Mouse (Mus musculus) limb, embryonic 15.5 days (tissue): ENCODE measurements around the gene Trhde. TPM values are rescaled to one million over a fixed set of nuclear protein-coding genes. Genes with fewer than 3 reads are reported as not detected.

Experiments used
- ATAC-seq: fragments of 200-750 bp; cut with Nextera tagmentation; 2 replicates; pipeline ENCODE4 v1.8.0; 2017; ENCODE audit warnings: low read depth, moderate TSS enrichment; ENCODE audit not compliant: insufficient number of reproducible peaks, low FRiP score, low TSS enrichment
- H3K27ac ChIP-seq: fragments of 300-500 bp; sonication (generic); 2 replicates; pipeline ENCODE4 v1.5.1; 2015; ENCODE audit warnings: moderate library complexity, mild to moderate bottlenecking, inconsistent platforms
- H3K27me3 ChIP-seq: fragments of 300-500 bp; sonication (generic); 2 replicates; pipeline ENCODE4 v1.6.1; 2015; ENCODE audit warnings: inconsistent platforms
- H3K36me3 ChIP-seq: fragments of 300-500 bp; sonication (generic); 2 replicates; pipeline ENCODE4 v1.6.1; 2015; ENCODE audit warnings: inconsistent platforms
- H3K4me1 ChIP-seq: fragments of 300-500 bp; sonication (generic); 2 replicates; pipeline ENCODE4 v1.6.1; 2015; ENCODE audit warnings: inconsistent platforms
- H3K4me2 ChIP-seq: fragments of 300-500 bp; sonication (generic); 2 replicates; pipeline ENCODE4 v1.6.1; 2015; ENCODE audit warnings: mild to moderate bottlenecking, inconsistent platforms
- H3K4me3 ChIP-seq: fragments of 300-500 bp; sonication (generic); 2 replicates; pipeline ENCODE4 v1.5.1; 2015; ENCODE audit warnings: mild to moderate bottlenecking, inconsistent platforms
- H3K9ac ChIP-seq: fragments of 300-500 bp; sonication (generic); 2 replicates; pipeline ENCODE4 v1.6.1; 2015; ENCODE audit warnings: inconsistent platforms
- H3K9me3 ChIP-seq: fragments of 300-500 bp; sonication (generic); 2 replicates; pipeline ENCODE4 v1.6.1; 2016; ENCODE audit warnings: inconsistent platforms
- WGBS: fragments of 180-500 bp; shearing (Covaris S2); methylation state at CpG from one replicate; pipeline ENCODE4 v1.1.7; 2015; 5-methylcytosine and 5-hydroxymethylcytosine counted together
- polyA plus RNA-seq: library from polyadenylated mRNA; unstranded; fragments of >200 nt; fragmentation: Nextera tagmentation; extraction: Ambion mirVana; gene quantifications from 2 replicates; pipeline ENCODE4 v1.2.1, GENCODE M21; 2015

The Trhde gene
- polyA plus RNA-seq, result 1.4 and 2.3 TPM in 2 replicates

DNA sequence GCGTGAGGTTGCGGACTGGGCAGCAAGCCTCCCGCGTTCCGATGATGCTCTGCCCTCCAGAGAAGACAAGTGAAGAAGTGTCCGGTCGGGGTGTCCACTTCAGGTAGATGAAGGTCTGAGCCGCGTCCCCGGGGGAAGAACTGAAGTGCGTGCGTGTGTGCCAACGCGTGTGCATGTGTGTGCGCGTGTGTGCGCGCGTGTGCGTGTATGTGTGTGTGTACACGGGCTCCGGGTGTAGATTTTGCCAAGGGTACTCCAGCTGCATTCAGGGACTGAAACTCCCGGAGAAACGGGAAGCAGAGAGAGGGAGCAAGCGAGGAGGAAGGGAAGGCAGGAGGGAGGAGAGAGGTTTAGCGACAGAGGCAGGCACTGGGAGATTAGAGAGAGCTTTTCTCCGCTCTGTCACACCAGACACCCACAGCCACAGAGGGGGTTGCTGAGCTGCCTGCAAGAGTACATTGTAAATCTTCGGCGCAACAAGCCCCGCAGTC, at the start of gene Trhde:
TSS of gene Trhde (minus strand) at position 147 of the 491 bp plus-strand sequence.
- Histone ChIP-seq H3K9ac (peak within 1 kb of the TSS; percentile 40), H3K4me3 (peak within 1 kb of the TSS; percentile 62), H3K27me3 (peaks cover 41% of the 10 kb centered on the region), H3K9me3 (no peaks in the 10 kb centered on the region), H3K4me1 (peaks cover 20% of the 10 kb centered on the region), H3K36me3 (no peaks in the 10 kb centered on the region), H3K4me2 (peak within 1 kb of the TSS; percentile 96), H3K27ac (no peak within 1 kb of the TSS)
- ATAC-seq, result no peak
- WGBS, result 2% methylated on average over 30 of the region's 30 CpGs

GRCm38 (mm10) chr10:114841966-114842365, 39.9 kb upstream of the Trhde start:
- no peak overlapping the region for H3K27ac ChIP-seq
- ATAC-seq, result 0 out of 2 replicates have a peak, but pooled peaks have one; percentile 40
- no peak overlapping the region for H3K9ac ChIP-seq
- no peaks in the 10 kb centered on the region for H3K36me3 ChIP-seq
- H3K9me3 ChIP-seq, result no peaks in the 10 kb centered on the region
- H3K4me2 ChIP-seq, result no peak overlapping the region
- H3K4me3 ChIP-seq, result no peak overlapping the region
- no peaks in the 10 kb centered on the region for H3K4me1 ChIP-seq
- 91% methylated on average over 12 of the region's 12 CpGs for WGBS
- H3K27me3 ChIP-seq, result no peaks in the 10 kb centered on the region

GRCm38 (mm10) chr10:114841440-114841839, 39.3 kb upstream of the Trhde start:
- Histone ChIP-seq H3K27ac (no peak overlapping the region), H3K9me3 (no peaks in the 10 kb centered on the region), H3K9ac (no peak overlapping the region), H3K36me3 (no peaks in the 10 kb centered on the region), H3K4me1 (no peaks in the 10 kb centered on the region), H3K27me3 (no peaks in the 10 kb centered on the region), H3K4me2 (no peak overlapping the region), H3K4me3 (no peak overlapping the region)
- ATAC-seq, result no peak
- 52% methylated on average over 5 of the region's 5 CpGs for WGBS

- H3K9ac ChIP-seq, result no peak overlapping the region
- H3K27me3 ChIP-seq, result no peaks in the 10 kb centered on the region
- H3K4me2 ChIP-seq, result no peak overlapping the region
- H3K36me3 ChIP-seq, result no peaks in the 10 kb centered on the region
- H3K4me1 ChIP-seq, result no peaks in the 10 kb centered on the region
- no peak overlapping the region for H3K4me3 ChIP-seq
- H3K27ac ChIP-seq, result no peak overlapping the region
- H3K9me3 ChIP-seq, result no peaks in the 10 kb centered on the region
- ATAC-seq, result no peak
- WGBS, result 38% methylated on average over 7 of the region's 7 CpGs
These were observed 29.2 kb upstream of the Trhde start for GRCm38 (mm10) chr10:114831313-114831712.

GRCm38 (mm10) chr10:114808799-114809198, 6.7 kb upstream of the Trhde start:
- Histone ChIP-seq H3K9me3 (no peaks in the 10 kb centered on the region), H3K27ac (no peak overlapping the region), H3K36me3 (no peaks in the 10 kb centered on the region), H3K4me3 (no peak overlapping the region), H3K9ac (no peak overlapping the region), H3K27me3 (no peaks in the 10 kb centered on the region), H3K4me1 (no peaks in the 10 kb centered on the region), H3K4me2 (no peak overlapping the region)
- WGBS, result 50% methylated on average over 3 of the region's 3 CpGs
- ATAC-seq, result no peak

DNA sequence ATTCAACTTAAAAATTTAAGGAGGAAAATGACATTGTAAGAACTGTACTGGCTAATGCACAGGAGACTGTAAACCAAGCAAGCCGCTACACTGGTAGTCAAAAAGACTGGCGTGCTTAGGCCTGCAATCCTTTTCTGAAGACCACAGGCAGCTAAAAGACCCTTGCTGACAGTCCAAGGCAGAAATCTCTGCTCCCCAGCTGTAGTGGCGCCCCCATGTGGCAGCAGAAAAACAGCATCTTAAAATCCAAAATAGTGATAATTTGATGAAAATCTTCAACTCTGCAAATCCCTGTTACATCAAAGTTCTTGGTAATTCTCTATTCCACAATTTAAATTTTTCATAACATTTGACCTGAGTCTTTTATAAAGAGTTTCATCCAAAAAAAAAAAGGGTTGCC, 3.8 kb upstream of the Trhde start:
- WGBS, result 44% methylated on average over 3 of the region's 3 CpGs
- Histone ChIP-seq H3K9ac (no peak overlapping the region), H3K27me3 (peaks cover 24% of the 10 kb centered on the region), H3K9me3 (no peaks in the 10 kb centered on the region), H3K4me2 (no peak overlapping the region), H3K4me1 (peaks cover 16% of the 10 kb centered on the region), H3K27ac (no peak overlapping the region), H3K4me3 (no peak overlapping the region), H3K36me3 (no peaks in the 10 kb centered on the region)
- ATAC-seq, result no peak

- no peak overlapping the region for H3K27ac ChIP-seq
- under 1% methylated on average over 66 of the region's 66 CpGs for WGBS
- no peaks in the 10 kb centered on the region for H3K36me3 ChIP-seq
- peaks cover 41% of the 10 kb centered on the region for H3K27me3 ChIP-seq
- peaks cover 20% of the 10 kb centered on the region for H3K4me1 ChIP-seq
- peak overlapping the region; percentile 96 for H3K4me2 ChIP-seq
- peak overlapping the region; percentile 40 for H3K9ac ChIP-seq
- ATAC-seq, result peak; percentile 64
- no peaks in the 10 kb centered on the region for H3K9me3 ChIP-seq
- peak overlapping the region; percentile 62 for H3K4me3 ChIP-seq
These were observed 498 bp downstream of the Trhde start for GRCm38 (mm10) chr10:114801457-114802160.

GRCm38 (mm10) chr10:114800331-114801304, 1.5 kb downstream of the Trhde start:
- peak overlapping the region; percentile 96 for H3K4me2 ChIP-seq
- peaks cover 20% of the 10 kb centered on the region for H3K4me1 ChIP-seq
- H3K27ac ChIP-seq, result no peak overlapping the region
- 0 out of 2 replicates have a peak overlapping the region, but pooled peaks have one; percentile 14 for H3K9ac ChIP-seq
- H3K27me3 ChIP-seq, result peaks cover 41% of the 10 kb centered on the region
- ATAC-seq, result no peak
- H3K9me3 ChIP-seq, result no peaks in the 10 kb centered on the region
- WGBS, result 5% methylated on average over 75 of the region's 75 CpGs
- H3K36me3 ChIP-seq, result no peaks in the 10 kb centered on the region
- peak overlapping the region; percentile 62 for H3K4me3 ChIP-seq

DNA sequence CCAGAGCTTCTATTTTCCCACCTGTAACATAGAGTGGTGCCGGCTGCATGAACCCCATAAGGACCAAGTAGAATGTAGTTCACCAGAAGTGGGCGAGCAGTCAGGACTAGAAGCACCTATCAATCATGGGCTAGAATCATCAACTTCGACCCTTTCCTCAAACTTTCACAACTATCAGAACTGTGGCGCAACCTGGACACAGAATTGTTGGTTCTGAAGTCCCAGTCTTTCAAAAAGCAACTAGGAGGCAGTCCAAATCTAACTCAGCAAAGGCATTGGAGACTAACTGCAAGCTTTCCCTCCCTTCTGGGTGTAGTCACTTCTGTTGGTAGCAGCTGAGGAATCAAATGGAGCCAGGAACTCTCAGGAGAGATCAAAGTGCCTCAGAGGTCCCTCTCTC, 2.6 kb downstream of the Trhde start:
- peaks cover 20% of the 10 kb centered on the region for H3K4me1 ChIP-seq
- no peaks in the 10 kb centered on the region for H3K36me3 ChIP-seq
- no peak overlapping the region for H3K9ac ChIP-seq
- H3K9me3 ChIP-seq, result no peaks in the 10 kb centered on the region
- H3K4me2 ChIP-seq, result no peak overlapping the region
- WGBS, result 87% methylated on average over 4 of the region's 4 CpGs
- peaks cover 41% of the 10 kb centered on the region for H3K27me3 ChIP-seq
- no peak overlapping the region for H3K27ac ChIP-seq
- no peak overlapping the region for H3K4me3 ChIP-seq
- ATAC-seq, result no peak

- no peaks in the 10 kb centered on the region for H3K9me3 ChIP-seq
- no peak overlapping the region for H3K4me2 ChIP-seq
- H3K4me3 ChIP-seq, result no peak overlapping the region
- peaks cover 41% of the 10 kb centered on the region for H3K27me3 ChIP-seq
- no peak overlapping the region for H3K9ac ChIP-seq
- no peaks in the 10 kb centered on the region for H3K36me3 ChIP-seq
- WGBS, result 24% methylated on average over 1 of the region's 1 CpGs
- H3K27ac ChIP-seq, result no peak overlapping the region
- peaks cover 20% of the 10 kb centered on the region for H3K4me1 ChIP-seq
- ATAC-seq, result no peak
These were observed 3.3 kb downstream of the Trhde start for GRCm38 (mm10) chr10:114798788-114799187.

DNA sequence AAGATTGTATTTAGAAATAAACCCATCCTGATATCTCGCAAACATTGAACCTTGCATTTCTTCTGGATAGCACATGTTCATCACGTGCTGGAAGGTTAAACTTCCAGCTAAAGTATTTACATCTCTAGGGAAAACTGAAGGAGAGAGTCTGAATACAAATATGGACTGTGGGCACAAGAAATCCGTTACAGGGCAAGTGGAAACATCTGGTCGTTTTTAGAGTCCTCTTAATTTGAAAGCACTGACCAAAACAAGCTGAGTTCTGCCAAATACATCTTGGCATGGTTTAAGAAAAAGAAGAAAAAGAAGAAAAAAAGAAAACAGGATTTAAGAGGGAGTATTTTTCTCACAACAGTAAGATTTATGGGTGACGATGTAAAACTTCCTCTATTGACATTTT, 3.9 kb downstream of the Trhde start:
- 32% methylated on average over 5 of the region's 5 CpGs for WGBS
- Histone ChIP-seq H3K4me2 (no peak overlapping the region), H3K36me3 (no peaks in the 10 kb centered on the region), H3K27me3 (peaks cover 41% of the 10 kb centered on the region), H3K9ac (no peak overlapping the region), H3K4me3 (no peak overlapping the region), H3K27ac (no peak overlapping the region), H3K4me1 (peaks cover 20% of the 10 kb centered on the region), H3K9me3 (no peaks in the 10 kb centered on the region)
- no peak for ATAC-seq

DNA sequence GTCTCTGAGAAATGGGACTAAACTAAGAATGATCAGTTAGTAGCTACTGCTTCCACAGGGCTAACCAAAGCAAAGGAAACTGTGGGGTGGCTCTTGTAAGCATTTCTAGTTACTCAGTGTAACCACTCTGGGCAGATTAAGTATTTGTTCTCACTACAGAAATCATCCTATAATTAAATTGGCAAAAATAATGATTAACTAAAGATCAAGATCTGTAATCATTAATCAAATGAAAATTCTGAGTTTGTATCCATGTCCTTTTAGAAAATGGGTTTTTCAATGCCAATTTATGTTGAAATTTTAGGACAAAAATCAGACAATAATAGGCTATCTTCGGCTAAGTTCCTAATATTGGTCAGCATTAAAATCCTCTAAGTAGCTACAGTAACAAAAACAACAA, 4.4 kb downstream of the Trhde start:
- 79% methylated on average over 1 of the region's 1 CpGs for WGBS
- H3K9ac ChIP-seq, result no peak overlapping the region
- no peak overlapping the region for H3K4me2 ChIP-seq
- no peaks in the 10 kb centered on the region for H3K36me3 ChIP-seq
- no peak for ATAC-seq
- H3K4me1 ChIP-seq, result peaks cover 20% of the 10 kb centered on the region
- no peaks in the 10 kb centered on the region for H3K9me3 ChIP-seq
- peaks cover 35% of the 10 kb centered on the region for H3K27me3 ChIP-seq
- H3K4me3 ChIP-seq, result no peak overlapping the region
- no peak overlapping the region for H3K27ac ChIP-seq
